Mouse (Mus musculus) embryonic facial prominence, embryonic 11.5 days (tissue): ENCODE data around the gene Gm20449. TPM values are rescaled to one million over a fixed set of nuclear protein-coding genes. Genes with fewer than 3 reads are reported as not detected.
"Not testable (repeated sequence)": the region's sequence is repeated elsewhere in the genome, so short reads cannot be mapped to it uniquely, and the experiment has no call there.

Experiments
- ATAC-seq: fragments of 200-750 bp; cut with Nextera tagmentation; replicated peaks from 2 replicates; pipeline ENCODE4 v1.8.0; 2017; ENCODE audit warnings: low read depth; ENCODE audit not compliant: insufficient number of reproducible peaks, low FRiP score, low TSS enrichment
- DNase-seq: peaks from one replicate; pipeline ENCODE4 v3.0.0-alpha.2; 2015; ENCODE audit warnings: low spot score
- H3K27ac ChIP-seq: fragments of 300-500 bp; sonication (generic); replicated peaks from 2 replicates; pipeline ENCODE4 v1.5.1; 2014; ENCODE audit warnings: mild to moderate bottlenecking, low read depth, low read length, control low read depth
- H3K27me3 ChIP-seq: fragments of 300-500 bp; sonication (generic); 2 replicates; pipeline ENCODE4 v1.6.1; 2014; ENCODE audit warnings: mild to moderate bottlenecking, low read length, moderate library complexity, mixed read lengths; ENCODE audit not compliant: control insufficient read depth, insufficient read depth
- H3K36me3 ChIP-seq: fragments of 300-500 bp; sonication (generic); replicated peaks from 2 replicates; pipeline ENCODE4 v1.6.1; 2014; ENCODE audit warnings: low read depth, mild to moderate bottlenecking, low read length, moderate library complexity, mixed read lengths; ENCODE audit not compliant: control insufficient read depth, insufficient read depth
- H3K4me1 ChIP-seq: fragments of 300-500 bp; sonication (generic); 2 replicates; pipeline ENCODE4 v1.6.1; 2014; ENCODE audit warnings: low read length, mixed read lengths; ENCODE audit not compliant: control insufficient read depth, insufficient read depth
- H3K4me2 ChIP-seq: fragments of 300-500 bp; sonication (generic); 2 replicates; pipeline ENCODE4 v1.6.1; 2014; ENCODE audit warnings: low read depth, mild to moderate bottlenecking, control low read depth, low read length, moderate library complexity
- H3K4me3 ChIP-seq: fragments of 300-500 bp; sonication (generic); 2 replicates; pipeline ENCODE4 v1.5.1; 2014; ENCODE audit warnings: low read depth, low read length, control low read depth
- H3K9ac ChIP-seq: fragments of 300-500 bp; sonication (generic); replicated peaks from 2 replicates; pipeline ENCODE4 v1.6.1; 2014; ENCODE audit warnings: mild to moderate bottlenecking, control low read depth, low read length
- H3K9me3 ChIP-seq: fragments of 300-500 bp; sonication (generic); replicated peaks from 2 replicates; pipeline ENCODE4 v1.6.1; 2016; ENCODE audit warnings: mild to moderate bottlenecking, low read length, inconsistent platforms, mixed read lengths; ENCODE audit not compliant: control insufficient read depth
- WGBS: fragments of 180-500 bp; shearing (Covaris S2); extraction: QIAGEN DNeasy Blood & Tissue Kit; methylation state at CpG from one replicate; pipeline ENCODE4 v1.1.7; 2014; 5-methylcytosine and 5-hydroxymethylcytosine counted together
- polyA plus RNA-seq: library from polyadenylated mRNA; unstranded; fragments of >200 nt; fragmentation: Nextera tagmentation; extraction: Ambion mirVana; gene quantifications from 2 replicates; pipeline ENCODE4 v1.2.1, GENCODE M21; 2014

The Gm20449 gene
- polyA plus RNA-seq, result 0.08 TPM in 1 of 2 replicates, not detected in the other

GRCm38 (mm10) chr7:41499389-41500049 is at the start of gene Gm20449, which contains the start of gene AW146154:
TSS of gene Gm20449 (minus strand) at chr7:41499417.
TSS of gene AW146154 (minus strand) at chr7:41499890.
- ATAC-seq (peak; percentile 97), DNase-seq (peak; percentile 93)
- Histone ChIP-seq H3K4me1 (no peaks in the 10 kb centered on the region), H3K4me3 (peak within 1 kb of the TSS; percentile 59), H3K36me3 (no peaks in the 10 kb centered on the region), H3K9me3 (no peaks in the 10 kb centered on the region), H3K9ac (peak within 1 kb of the TSS; percentile 62), H3K27ac (0 out of 2 replicates have a peak within 1 kb of the TSS, but pooled peaks have one; percentile 20), H3K27me3 (no peaks in the 10 kb centered on the region), H3K4me2 (peak within 1 kb of the TSS; percentile 52)
- WGBS, result under 1% methylated on average over 18 of the region's 18 CpGs

DNA sequence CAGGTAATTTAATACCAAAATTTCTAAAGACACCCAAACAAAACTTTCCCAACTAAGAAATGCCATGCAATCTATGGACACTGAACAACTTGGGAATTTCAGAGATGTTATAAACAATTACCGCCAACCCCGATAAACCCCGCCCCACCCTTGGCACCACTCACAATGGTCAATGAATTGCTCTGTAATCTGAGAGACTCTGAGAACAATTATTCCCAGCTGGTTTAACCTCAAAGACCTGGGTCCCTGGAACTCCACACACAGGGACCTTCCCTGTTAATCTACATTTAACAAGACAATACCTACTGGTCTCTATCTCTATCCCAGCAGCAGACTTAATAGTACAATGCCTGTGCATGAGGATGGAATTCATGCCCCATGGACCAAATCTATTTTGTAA is 13.5 kb upstream of the Gm20449 start:
- no peaks in the 10 kb centered on the region for H3K9me3 ChIP-seq
- no peak overlapping the region for H3K27ac ChIP-seq
- H3K4me2 ChIP-seq, result no peak overlapping the region
- no peaks in the 10 kb centered on the region for H3K4me1 ChIP-seq
- WGBS, result 83% methylated on average over 3 of the region's 3 CpGs
- ATAC-seq (no peak), DNase-seq (no peak)
- no peaks in the 10 kb centered on the region for H3K27me3 ChIP-seq
- no peaks in the 10 kb centered on the region for H3K36me3 ChIP-seq
- no peak overlapping the region for H3K4me3 ChIP-seq
- H3K9ac ChIP-seq, result no peak overlapping the region

GRCm38 (mm10) chr7:41512207-41512606 is 13.0 kb upstream of the Gm20449 start:
- ATAC-seq, result no peak
- Histone ChIP-seq H3K36me3 (no peaks in the 10 kb centered on the region), H3K9me3 (no peaks in the 10 kb centered on the region), H3K4me2 (no peak overlapping the region), H3K27ac (no peak overlapping the region), H3K4me3 (no peak overlapping the region), H3K9ac (no peak overlapping the region), H3K27me3 (no peaks in the 10 kb centered on the region), H3K4me1 (no peaks in the 10 kb centered on the region)
- DNase-seq, result no peak
- 14% methylated on average over 1 of the region's 1 CpGs for WGBS

DNA sequence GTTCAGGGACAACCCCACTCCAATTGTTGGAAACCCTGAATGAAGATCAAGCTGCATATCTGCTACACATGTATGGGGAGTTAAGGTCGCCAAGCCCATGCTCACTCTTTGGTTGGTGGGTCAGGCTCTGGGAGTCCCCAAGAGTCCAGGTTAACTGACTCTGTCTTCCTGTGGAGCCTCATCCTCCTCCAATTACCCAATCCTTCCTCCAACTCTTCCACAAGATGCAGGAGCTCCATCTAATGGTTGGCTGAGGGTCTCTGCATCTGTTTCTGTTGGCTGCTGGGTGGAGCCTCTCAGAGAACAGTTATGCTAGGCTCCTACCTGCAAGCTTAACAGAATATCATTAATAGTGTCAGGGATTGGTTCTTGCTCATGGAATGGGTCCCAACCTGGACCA is 3.2 kb upstream of the Gm20449 start:
- Histone ChIP-seq H3K9me3 (no peaks in the 10 kb centered on the region), H3K4me2 (no peak overlapping the region), H3K9ac (no peak overlapping the region), H3K36me3 (no peaks in the 10 kb centered on the region), H3K4me3 (no peak overlapping the region), H3K4me1 (no peaks in the 10 kb centered on the region), H3K27me3 (no peaks in the 10 kb centered on the region), H3K27ac (no peak overlapping the region)
- ATAC-seq, result no peak
- no peak for DNase-seq
- 46% methylated on average over 1 of the region's 1 CpGs for WGBS

GRCm38 (mm10) chr7:41500151-41500934 is 1.1 kb upstream of the Gm20449 start:
- Histone ChIP-seq H3K9ac (no peak overlapping the region), H3K27ac (no peak overlapping the region)

DNA sequence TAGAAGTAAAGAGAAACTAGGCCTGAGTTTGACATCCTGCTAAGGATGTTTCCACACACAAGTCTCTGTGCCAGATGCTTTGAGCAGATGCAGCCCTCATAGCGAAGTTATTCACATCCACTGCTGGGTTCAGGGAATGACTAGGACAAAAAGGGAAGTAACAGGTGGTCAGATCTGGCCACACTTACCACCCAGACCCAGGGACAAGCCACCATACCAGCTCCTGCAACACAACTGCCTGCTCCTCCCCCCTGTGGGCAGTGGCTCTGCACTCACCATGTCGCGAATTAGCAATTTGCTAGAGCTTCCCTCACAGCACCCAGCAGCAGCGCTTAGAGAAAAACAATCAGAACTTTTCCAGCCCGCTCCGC is 214 bp downstream of the Gm20449 start:
- H3K27me3 ChIP-seq, H3K9me3 ChIP-seq, H3K36me3 ChIP-seq, H3K4me1 ChIP-seq: not testable (repeated sequence)
- H3K4me3 ChIP-seq, result peak overlapping the region; percentile 59
- 0 out of 2 replicates have a peak overlapping the region, but pooled peaks have one; percentile 20 for H3K27ac ChIP-seq
- peak overlapping the region; percentile 62 for H3K9ac ChIP-seq
- ATAC-seq, result peak; percentile 83; the same call in 1 of the 2 replicates
- peak overlapping the region; percentile 36; the same call in 1 of the 2 replicates for H3K4me2 ChIP-seq
- 0% methylated on average over 6 of the region's 6 CpGs for WGBS
- peak; percentile 4 for DNase-seq

More at GRCm38 (mm10) chr7:41500151-41500934, 1.1 kb upstream of the Gm20449 start:
- Histone ChIP-seq H3K27me3 (no peaks in the 10 kb centered on the region), H3K4me1 (no peaks in the 10 kb centered on the region), H3K4me2 (peak overlapping the region; percentile 52), H3K4me3 (peak overlapping the region; percentile 59), H3K36me3 (no peaks in the 10 kb centered on the region), H3K9me3 (no peaks in the 10 kb centered on the region)
- ATAC-seq, result no peak
- 20% methylated on average over 22 of the region's 22 CpGs for WGBS
- peak; percentile 54 for DNase-seq

DNA sequence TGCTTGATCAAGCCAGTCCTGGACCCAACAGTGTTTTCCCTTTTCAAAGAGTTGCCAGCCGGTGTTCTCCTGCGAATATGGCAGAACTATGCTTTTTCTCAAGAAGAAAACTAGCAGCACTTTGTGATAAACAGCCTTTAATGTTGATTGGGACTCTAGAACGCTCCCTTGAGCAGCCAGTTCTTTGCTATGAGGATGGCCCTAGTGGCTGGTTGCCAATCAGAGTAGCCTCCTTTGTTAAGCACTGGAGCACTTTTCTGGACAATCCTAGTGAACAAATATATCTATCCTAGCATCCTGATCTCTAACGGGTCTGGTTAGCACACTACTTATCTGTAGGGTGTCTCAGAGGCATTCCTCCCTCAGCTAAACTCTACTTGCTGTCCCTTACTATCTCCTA is 753 bp downstream of the Gm20449 start:
- H3K9ac ChIP-seq, H3K4me1 ChIP-seq, H3K27me3 ChIP-seq, ATAC-seq, DNase-seq, H3K36me3 ChIP-seq, H3K9me3 ChIP-seq, H3K27ac ChIP-seq: not testable (repeated sequence)
- Histone ChIP-seq H3K4me3 (peak overlapping the region; percentile 59; the same call in 1 of the 2 replicates), H3K4me2 (peak overlapping the region; percentile 36; the same call in 1 of the 2 replicates)
- 71% methylated on average over 3 of the region's 4 CpGs for WGBS

- WGBS, result 96% methylated on average over 2 of the region's 2 CpGs
- Histone ChIP-seq H3K36me3 (no peaks in the 10 kb centered on the region), H3K27ac (no peak overlapping the region), H3K9ac (no peak overlapping the region), H3K4me2 (no peak overlapping the region), H3K4me3 (no peak overlapping the region), H3K9me3 (no peaks in the 10 kb centered on the region), H3K27me3 (no peaks in the 10 kb centered on the region), H3K4me1 (no peaks in the 10 kb centered on the region)
- DNase-seq (no peak), ATAC-seq (no peak)
These were observed 1.3 kb downstream of the Gm20449 start for GRCm38 (mm10) chr7:41497871-41498270.
